Mouse (Mus musculus) erythroblast, embryonic 14.5 days (primary cell): Measurements from ENCODE around the gene Slc51a. TPM values are rescaled to one million over a fixed set of nuclear protein-coding genes. Genes with fewer than 3 reads are reported as not detected.

Source experiments
- H3K27me3 ChIP-seq: 2 replicates; pipeline ENCODE4 v1.6.1; 2012; ENCODE audit warnings: inconsistent platforms; ENCODE audit not compliant: control insufficient read depth
- H3K36me3 ChIP-seq: 2 replicates; pipeline ENCODE4 v1.6.1; 2012; ENCODE audit warnings: mild to moderate bottlenecking, inconsistent platforms; ENCODE audit not compliant: control insufficient read depth
- H3K4me1 ChIP-seq: 2 replicates; pipeline ENCODE4 v1.6.1; 2012; ENCODE audit warnings: inconsistent platforms; ENCODE audit not compliant: control insufficient read depth
- H3K4me3 ChIP-seq: replicated peaks from 2 replicates; pipeline ENCODE3; 2012; ENCODE audit warnings: moderate library complexity, mild to moderate bottlenecking, inconsistent platforms
- H3K9me3 ChIP-seq: 2 replicates; pipeline ENCODE4 v1.6.1; 2012; ENCODE audit warnings: low read length, inconsistent platforms, mixed read lengths; ENCODE audit not compliant: control insufficient read depth
- GATA1 ChIP-seq: IDR thresholded peaks from 2 replicates; pipeline ENCODE4 v1.6.1; 2012; ENCODE audit warnings: low read length, inconsistent platforms, mixed read lengths
- TAL1 ChIP-seq: IDR thresholded peaks from 3 replicates; pipeline ENCODE4 v1.6.1; 2012; ENCODE audit warnings: low read length, inconsistent platforms, mixed read lengths
- polyA plus RNA-seq: library from polyadenylated mRNA; stranded (reverse); fragments of >175 nt; gene quantifications from 2 replicates; pipeline ENCODE4 v1.2.3, GENCODE M21; 2012

Gene Slc51a
- polyA plus RNA-seq, 1 experiment, result not detected

DNA sequence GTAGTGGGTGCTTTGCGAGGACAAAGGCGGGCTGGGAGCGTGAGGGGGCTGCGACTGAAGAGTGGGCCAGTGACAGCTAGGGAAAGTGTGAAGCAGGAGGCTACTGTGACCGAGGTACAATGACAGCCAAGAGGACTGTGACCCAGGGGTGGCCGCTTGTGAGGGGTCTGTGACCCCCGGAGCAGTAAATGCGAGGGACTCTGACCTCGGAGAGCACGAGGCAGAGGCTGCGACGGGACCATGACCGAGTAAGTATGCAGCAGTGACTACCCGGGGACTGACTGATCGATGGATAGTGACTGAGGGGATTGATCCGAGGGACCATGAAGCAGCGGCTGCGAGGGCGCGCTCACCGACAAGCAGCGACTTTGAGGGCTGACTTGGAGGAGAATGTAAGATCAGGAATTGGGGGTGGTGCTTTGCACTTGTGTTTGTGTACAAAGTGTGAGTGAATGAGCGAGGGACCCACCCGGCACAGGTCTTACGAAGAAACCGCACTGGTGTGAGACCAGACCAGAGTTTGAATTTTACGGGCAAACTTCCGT lies 56.6 kb downstream of the Slc51a start:
- Histone ChIP-seq H3K9me3 (no peaks in the 10 kb centered on the region), H3K4me3 (peak overlapping the region; percentile 74), H3K27me3 (no peaks in the 10 kb centered on the region), H3K4me1 (peaks cover 48% of the 10 kb centered on the region), H3K36me3 (peaks cover 40% of the 10 kb centered on the region)
- no peak for TF ChIP-seq GATA1
- TF ChIP-seq TAL1, result no peak

DNA sequence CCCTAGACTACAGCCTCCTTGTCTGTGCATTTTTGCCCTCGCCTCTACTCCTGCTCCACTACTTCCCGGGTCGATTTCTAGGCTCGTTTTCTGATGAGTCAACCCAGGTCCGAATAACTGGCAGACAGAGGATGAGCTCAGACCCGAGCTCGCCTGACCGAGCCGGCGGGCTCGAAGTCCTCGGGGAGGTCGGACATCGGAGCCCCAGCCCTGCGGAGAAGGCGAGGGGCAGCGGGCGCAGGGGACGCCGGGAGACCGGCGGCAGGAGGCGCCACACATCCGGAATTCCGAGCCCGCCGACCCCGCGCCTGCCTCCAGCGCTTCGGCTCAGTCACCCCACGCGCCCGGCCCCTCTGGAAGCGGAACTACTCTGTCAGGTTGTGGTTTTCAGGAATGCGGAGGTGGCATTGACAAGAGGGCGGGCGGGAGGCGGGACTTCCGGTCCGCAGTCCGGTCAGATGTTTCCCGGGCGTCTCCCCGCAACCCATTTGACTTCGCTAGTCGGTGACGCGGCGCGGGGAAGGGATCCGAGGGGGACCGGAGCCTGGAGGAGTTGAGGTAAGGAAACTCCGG lies 57.1 kb downstream of the Slc51a start, which contains the start of gene Pcyt1a:
TSS of gene Pcyt1a (plus strand) at position 448 of the 573 bp plus-strand sequence.
- Histone ChIP-seq H3K4me1 (peaks cover 45% of the 10 kb centered on the region), H3K9me3 (no peaks in the 10 kb centered on the region)

DNA sequence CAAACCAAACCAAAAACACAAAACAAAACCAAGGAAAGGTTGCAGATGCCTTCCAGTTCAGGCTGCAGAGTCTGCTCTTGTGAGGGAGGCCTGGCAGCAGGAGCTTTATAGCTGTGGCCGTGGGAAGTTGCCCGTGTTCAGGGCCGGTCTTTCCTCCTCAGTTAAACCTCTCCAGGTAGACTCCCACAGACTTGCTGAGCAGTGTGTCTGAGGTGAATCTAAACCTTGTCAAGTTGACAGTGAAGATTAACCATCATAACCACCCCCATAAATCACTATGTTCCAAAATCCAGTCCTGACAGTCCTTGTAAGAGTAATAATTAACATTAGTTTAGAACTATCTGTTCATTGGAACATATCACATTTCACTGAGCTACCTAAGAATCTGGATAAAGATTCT lies 60.2 kb downstream of the Slc51a start:
- Histone ChIP-seq H3K36me3 (peaks cover 6% of the 10 kb centered on the region), H3K9me3 (no peaks in the 10 kb centered on the region), H3K4me3 (no peak overlapping the region), H3K4me1 (peaks cover 21% of the 10 kb centered on the region), H3K27me3 (no peaks in the 10 kb centered on the region)
- no peak for TF ChIP-seq GATA1
- TF ChIP-seq TAL1, result no peak

More for the DNA sequence above, 57.1 kb downstream of the Slc51a start, which contains the start of gene Pcyt1a:
- Histone ChIP-seq H3K27me3 (no peaks in the 10 kb centered on the region), H3K36me3 (peaks cover 35% of the 10 kb centered on the region), H3K4me3 (peak within 1 kb of the TSS; percentile 74)
- TF ChIP-seq GATA1, result no peak
- no peak for TF ChIP-seq TAL1

Other genes with a start within 250 kb of the Slc51a start
- gene Fbxo45, start 240.7 kb downstream of the Slc51a start, polyA plus RNA-seq, result 0.35 and 0.37 TPM in 2 replicates
- 1.6 and 2.4 TPM in 2 replicates for gene Wdr53, start 240.7 kb downstream of the Slc51a start, polyA plus RNA-seq
- gene Smco1, start 216.4 kb downstream of the Slc51a start, polyA plus RNA-seq, result not detected in 2 replicates
- 0.71 and 0.79 TPM in 2 replicates for gene Rnf168, start 210.4 kb downstream of the Slc51a start, polyA plus RNA-seq
- gene Ubxn7, start 155.6 kb downstream of the Slc51a start, polyA plus RNA-seq, result 0.14 and 0.39 TPM in 2 replicates
- gene Tm4sf19, start 87.4 kb downstream of the Slc51a start, polyA plus RNA-seq, result not detected in 2 replicates
- 0.05 TPM in 1 of 2 replicates, not detected in the other for gene Tctex1d2, start 68.2 kb downstream of the Slc51a start, polyA plus RNA-seq
- gene Pcyt1a, start 57.0 kb downstream of the Slc51a start, polyA plus RNA-seq, result 3.9 and 6.2 TPM in 2 replicates
- gene Zdhhc19, start 8.4 kb upstream of the Slc51a start, polyA plus RNA-seq, result not detected in 2 replicates
- gene Tfrc, start 121.0 kb upstream of the Slc51a start, polyA plus RNA-seq, result 5.4 and 6.9 TPM in 2 replicates
- gene Tnk2, start 156.0 kb upstream of the Slc51a start, polyA plus RNA-seq, result 59.1 and 61.6 TPM in 2 replicates
- gene Muc4, start 248.0 kb upstream of the Slc51a start, polyA plus RNA-seq, result 0.08 TPM in 1 of 2 replicates, not detected in the other